Mouse (Mus musculus) erythroblast, embryonic 14.5 days (primary cell): ENCODE measurements around the gene Ntn3. TPM values are rescaled to one million over a fixed set of nuclear protein-coding genes. Genes with fewer than 3 reads are reported as not detected.
A peak's percentile ranks its signal among the peaks of the same experiment; 100 is the strongest.

ENCODE experiments used
- H3K27me3 ChIP-seq: 2 replicates; pipeline ENCODE4 v1.6.1; 2012; ENCODE audit warnings: inconsistent platforms; ENCODE audit not compliant: control insufficient read depth
- H3K36me3 ChIP-seq: 2 replicates; pipeline ENCODE4 v1.6.1; 2012; ENCODE audit warnings: mild to moderate bottlenecking, inconsistent platforms; ENCODE audit not compliant: control insufficient read depth
- H3K4me1 ChIP-seq: 2 replicates; pipeline ENCODE4 v1.6.1; 2012; ENCODE audit warnings: inconsistent platforms; ENCODE audit not compliant: control insufficient read depth
- H3K4me3 ChIP-seq: replicated peaks from 2 replicates; pipeline ENCODE3; 2012; ENCODE audit warnings: moderate library complexity, mild to moderate bottlenecking, inconsistent platforms
- H3K9me3 ChIP-seq: 2 replicates; pipeline ENCODE4 v1.6.1; 2012; ENCODE audit warnings: low read length, inconsistent platforms, mixed read lengths; ENCODE audit not compliant: control insufficient read depth
- GATA1 ChIP-seq: IDR thresholded peaks from 2 replicates; pipeline ENCODE4 v1.6.1; 2012; ENCODE audit warnings: low read length, inconsistent platforms, mixed read lengths
- TAL1 ChIP-seq: IDR thresholded peaks from 3 replicates; pipeline ENCODE4 v1.6.1; 2012; ENCODE audit warnings: low read length, inconsistent platforms, mixed read lengths
- polyA plus RNA-seq: library from polyadenylated mRNA; stranded (reverse); fragments of >175 nt; gene quantifications from 2 replicates; pipeline ENCODE4 v1.2.3, GENCODE M21; 2012

The Ntn3 gene
- polyA plus RNA-seq, 1 experiment = 0.47 TPM

- H3K36me3 ChIP-seq = peaks cover 97% of the 10 kb centered on the region
- peak overlapping the region; percentile 58 for H3K4me3 ChIP-seq
- H3K4me1 ChIP-seq = peaks cover 100% of the 10 kb centered on the region
- TF ChIP-seq GATA1 (peak; percentile 66), TAL1 (peak; percentile 32; the same call in 1 of the 3 replicates)
- no peaks in the 10 kb centered on the region for H3K9me3 ChIP-seq
- no peaks in the 10 kb centered on the region for H3K27me3 ChIP-seq
Observed at GRCm38 (mm10) chr17:24197032-24197824, 12.1 kb downstream of the Ntn3 start.

- no peak overlapping the region for H3K4me3 ChIP-seq
- peaks cover 96% of the 10 kb centered on the region for H3K4me1 ChIP-seq
- H3K27me3 ChIP-seq = no peaks in the 10 kb centered on the region
- peaks cover 93% of the 10 kb centered on the region for H3K36me3 ChIP-seq
- TF ChIP-seq TAL1 (no peak), GATA1 (no peak)
- H3K9me3 ChIP-seq = no peaks in the 10 kb centered on the region
Observed at GRCm38 (mm10) chr17:24195349-24195748, 14.0 kb downstream of the Ntn3 start.

GRCm38 (mm10) chr17:24193769-24194168 is 15.6 kb downstream of the Ntn3 start:
- Histone ChIP-seq H3K36me3 (peaks cover 94% of the 10 kb centered on the region), H3K9me3 (no peaks in the 10 kb centered on the region), H3K4me3 (peak overlapping the region; percentile 29), H3K27me3 (no peaks in the 10 kb centered on the region), H3K4me1 (peaks cover 85% of the 10 kb centered on the region)
- TF ChIP-seq TAL1 = no peak
- TF ChIP-seq GATA1 = no peak

GRCm38 (mm10) chr17:24193268-24193667 is 16.1 kb downstream of the Ntn3 start:
- Histone ChIP-seq H3K9me3 (no peaks in the 10 kb centered on the region), H3K27me3 (no peaks in the 10 kb centered on the region), H3K36me3 (peaks cover 94% of the 10 kb centered on the region), H3K4me3 (peak overlapping the region; percentile 29), H3K4me1 (peaks cover 80% of the 10 kb centered on the region)
- TF ChIP-seq GATA1 (no peak), TAL1 (no peak)

GRCm38 (mm10) chr17:24192848-24193247 is 16.5 kb downstream of the Ntn3 start:
- no peak overlapping the region for H3K4me3 ChIP-seq
- no peaks in the 10 kb centered on the region for H3K9me3 ChIP-seq
- peaks cover 77% of the 10 kb centered on the region for H3K4me1 ChIP-seq
- no peaks in the 10 kb centered on the region for H3K27me3 ChIP-seq
- TF ChIP-seq GATA1 = no peak
- peaks cover 94% of the 10 kb centered on the region for H3K36me3 ChIP-seq

- H3K4me1 ChIP-seq = peaks cover 64% of the 10 kb centered on the region
- no peak overlapping the region for H3K4me3 ChIP-seq
- peaks cover 90% of the 10 kb centered on the region for H3K36me3 ChIP-seq
- no peaks in the 10 kb centered on the region for H3K27me3 ChIP-seq
- TF ChIP-seq GATA1 (no peak), TAL1 (no peak)
- H3K9me3 ChIP-seq = no peaks in the 10 kb centered on the region
Observed at GRCm38 (mm10) chr17:24191481-24191880, 17.9 kb downstream of the Ntn3 start.

GRCm38 (mm10) chr17:24190934-24191333 is 18.4 kb downstream of the Ntn3 start:
- H3K4me3 ChIP-seq = no peak overlapping the region
- TF ChIP-seq GATA1 = no peak
- TF ChIP-seq TAL1 = no peak
- peaks cover 58% of the 10 kb centered on the region for H3K4me1 ChIP-seq
- peaks cover 90% of the 10 kb centered on the region for H3K36me3 ChIP-seq
- no peaks in the 10 kb centered on the region for H3K9me3 ChIP-seq
- H3K27me3 ChIP-seq = no peaks in the 10 kb centered on the region

- no peak overlapping the region for H3K4me3 ChIP-seq
- no peaks in the 10 kb centered on the region for H3K9me3 ChIP-seq
- TF ChIP-seq TAL1 (no peak), GATA1 (no peak)
- no peaks in the 10 kb centered on the region for H3K27me3 ChIP-seq
- peaks cover 43% of the 10 kb centered on the region for H3K36me3 ChIP-seq
- H3K4me1 ChIP-seq = peaks cover 62% of the 10 kb centered on the region
Observed at GRCm38 (mm10) chr17:24174259-24174658, 35.1 kb downstream of the Ntn3 start.

GRCm38 (mm10) chr17:24173423-24173822 is 35.9 kb downstream of the Ntn3 start:
- TF ChIP-seq TAL1 (no peak), GATA1 (no peak)
- Histone ChIP-seq H3K4me1 (peaks cover 61% of the 10 kb centered on the region), H3K27me3 (no peaks in the 10 kb centered on the region), H3K36me3 (peaks cover 39% of the 10 kb centered on the region), H3K9me3 (no peaks in the 10 kb centered on the region), H3K4me3 (no peak overlapping the region)
